Mouse (Mus musculus) hindbrain, embryonic 13.5 days (tissue): Measurements from ENCODE around the gene Ckm. TPM values are rescaled to one million over a fixed set of nuclear protein-coding genes. Genes with fewer than 3 reads are reported as not detected.

Experiments
- ATAC-seq: fragments of 200-750 bp; cut with Nextera tagmentation; 2 replicates; pipeline ENCODE4 v1.8.0; 2017; ENCODE audit warnings: moderate TSS enrichment; ENCODE audit not compliant: low FRiP score
- H3K27ac ChIP-seq: fragments of 300-500 bp; sonication (generic); 2 replicates; pipeline ENCODE4 v1.5.1; 2015; ENCODE audit warnings: inconsistent platforms, mild to moderate bottlenecking, moderate library complexity
- H3K27me3 ChIP-seq: fragments of 300-500 bp; sonication (generic); 2 replicates; pipeline ENCODE4 v1.6.1; 2015; ENCODE audit warnings: mild to moderate bottlenecking, inconsistent platforms
- H3K36me3 ChIP-seq: fragments of 300-500 bp; sonication (generic); 2 replicates; pipeline ENCODE4 v1.6.1; 2015; ENCODE audit warnings: mild to moderate bottlenecking, inconsistent platforms
- H3K4me1 ChIP-seq: fragments of 300-500 bp; sonication (generic); replicated peaks from 2 replicates; pipeline ENCODE4 v1.6.1; 2015; ENCODE audit warnings: inconsistent platforms
- H3K4me2 ChIP-seq: fragments of 300-500 bp; sonication (generic); 2 replicates; pipeline ENCODE4 v1.6.1; 2015; ENCODE audit warnings: inconsistent platforms, mild to moderate bottlenecking, moderate library complexity
- H3K4me3 ChIP-seq: fragments of 300-500 bp; sonication (generic); 2 replicates; pipeline ENCODE4 v1.5.1; 2015; ENCODE audit warnings: mild to moderate bottlenecking, inconsistent platforms
- H3K9ac ChIP-seq: fragments of 300-500 bp; sonication (generic); 2 replicates; pipeline ENCODE4 v1.6.1; 2015; ENCODE audit warnings: mild to moderate bottlenecking, inconsistent platforms
- H3K9me3 ChIP-seq: fragments of 300-500 bp; sonication (generic); 2 replicates; pipeline ENCODE4 v1.6.1; 2016; ENCODE audit warnings: inconsistent platforms
- WGBS: fragments of 180-500 bp; shearing (Covaris S2); methylation state at CpG from one replicate; pipeline ENCODE4 v1.1.7; 2015; 5-methylcytosine and 5-hydroxymethylcytosine counted together
- polyA plus RNA-seq: library from polyadenylated mRNA; unstranded; fragments of >200 nt; fragmentation: Nextera tagmentation; extraction: Ambion mirVana; gene quantifications from 2 replicates; pipeline ENCODE4 v1.2.1, GENCODE M21; 2015

Gene Ckm
- polyA plus RNA-seq, 1 experiment from 2014 or later, result 0.81 TPM

DNA sequence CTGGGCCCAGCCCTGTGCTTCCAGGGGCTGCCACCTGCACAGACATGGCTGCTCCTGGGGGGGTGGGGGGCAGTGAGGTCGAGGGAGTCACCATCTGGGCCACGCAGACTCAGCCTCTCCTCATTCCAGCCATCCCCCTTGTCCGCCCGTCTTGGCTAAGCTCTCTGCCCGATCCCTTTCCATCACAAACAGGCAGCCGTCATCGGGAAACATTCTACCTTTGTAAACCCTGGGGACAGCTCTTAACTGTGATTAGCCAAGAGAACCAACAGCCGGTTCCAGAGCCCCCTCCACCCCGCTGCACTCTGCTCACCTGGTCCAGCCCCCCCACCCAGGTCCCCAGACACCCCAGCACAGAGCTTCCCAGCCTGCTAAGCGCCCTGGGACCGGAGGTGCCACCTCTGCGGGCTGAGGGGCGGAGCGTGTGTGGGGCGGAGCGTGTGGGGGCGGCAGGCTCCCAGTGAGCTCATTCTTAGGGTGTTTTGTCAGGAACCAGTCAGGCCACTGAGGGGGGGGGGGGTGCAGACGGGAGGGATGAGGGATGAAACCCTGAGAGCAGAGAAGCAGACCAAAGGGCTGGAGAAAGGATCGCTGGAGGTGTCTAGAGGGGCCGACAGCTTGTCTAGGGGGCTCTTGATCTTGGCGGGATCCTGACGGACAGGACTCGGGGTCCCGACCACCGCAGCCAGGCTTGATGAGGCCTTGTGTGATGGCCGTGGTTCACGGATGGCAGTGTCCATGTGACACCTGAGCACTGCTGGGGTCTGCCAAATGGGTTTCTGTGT, 4.9 kb upstream of the Ckm start:
- WGBS, result 3% methylated on average over 27 of the region's 27 CpGs
- Histone ChIP-seq H3K27me3 (peaks cover 60% of the 10 kb centered on the region), H3K9me3 (peaks cover 5% of the 10 kb centered on the region; the same call in 1 of the 2 replicates), H3K4me3 (peak overlapping the region; percentile 19), H3K9ac (peak overlapping the region; percentile 58; the same call in 1 of the 2 replicates), H3K4me2 (peak overlapping the region; percentile 47), H3K4me1 (peaks cover 19% of the 10 kb centered on the region), H3K36me3 (peaks cover 13% of the 10 kb centered on the region), H3K27ac (no peak overlapping the region)
- 0 out of 2 replicates have a peak, but pooled peaks have one; percentile 8 for ATAC-seq

GRCm38 (mm10) chr7:19400946-19401345, 3.6 kb upstream of the Ckm start:
- H3K27me3 ChIP-seq, result peaks cover 71% of the 10 kb centered on the region
- H3K4me2 ChIP-seq, result no peak overlapping the region
- H3K9me3 ChIP-seq, result peaks cover 5% of the 10 kb centered on the region; the same call in 1 of the 2 replicates
- H3K4me3 ChIP-seq, result no peak overlapping the region
- 86% methylated on average over 4 of the region's 4 CpGs for WGBS
- peaks cover under 1% of the 10 kb centered on the region; the same call in 1 of the 2 replicates for H3K36me3 ChIP-seq
- no peak for ATAC-seq
- H3K9ac ChIP-seq, result no peak overlapping the region
- H3K27ac ChIP-seq, result no peak overlapping the region
- H3K4me1 ChIP-seq, result peaks cover 19% of the 10 kb centered on the region

- Histone ChIP-seq H3K9ac (no peak overlapping the region), H3K9me3 (peaks cover 5% of the 10 kb centered on the region; the same call in 1 of the 2 replicates), H3K4me3 (no peak overlapping the region), H3K27me3 (peaks cover 83% of the 10 kb centered on the region), H3K27ac (no peak overlapping the region), H3K4me2 (no peak overlapping the region), H3K36me3 (no peaks in the 10 kb centered on the region), H3K4me1 (peaks cover 19% of the 10 kb centered on the region)
- 68% methylated on average over 9 of the region's 9 CpGs for WGBS
- ATAC-seq, result no peak
Observed at GRCm38 (mm10) chr7:19402535-19403112, 2.0 kb upstream of the Ckm start.

- peak within 1 kb of the TSS; percentile 92 for H3K4me2 ChIP-seq
- WGBS, result under 1% methylated on average over 59 of the region's 62 CpGs
- H3K4me1 ChIP-seq, result peaks cover 19% of the 10 kb centered on the region
- H3K9ac ChIP-seq, result peak within 1 kb of the TSS; percentile 72
- H3K4me3 ChIP-seq, result peak within 1 kb of the TSS; percentile 52
- no peak within 1 kb of the TSS for H3K27ac ChIP-seq
- peaks cover 5% of the 10 kb centered on the region; the same call in 1 of the 2 replicates for H3K9me3 ChIP-seq
- peaks cover 82% of the 10 kb centered on the region for H3K27me3 ChIP-seq
- 0 out of 2 replicates have a peak, but pooled peaks have one; percentile 34 for ATAC-seq
- H3K36me3 ChIP-seq, result no peaks in the 10 kb centered on the region
Observed at GRCm38 (mm10) chr7:19403731-19404296, 762 bp upstream of the Ckm start, which contains the start of gene Klc3. Gene Klc3, minus strand, starts transcription at chr7:19404104.

- Histone ChIP-seq H3K9me3 (peaks cover 5% of the 10 kb centered on the region; the same call in 1 of the 2 replicates), H3K4me3 (no peak overlapping the region), H3K4me1 (peaks cover 11% of the 10 kb centered on the region), H3K36me3 (no peaks in the 10 kb centered on the region), H3K9ac (no peak overlapping the region), H3K4me2 (0 out of 2 replicates have a peak overlapping the region, but pooled peaks have one; percentile 21), H3K27ac (no peak overlapping the region), H3K27me3 (peaks cover 71% of the 10 kb centered on the region)
- WGBS, result 4% methylated on average over 19 of the region's 19 CpGs
- ATAC-seq, result peak; percentile 78
Observed at GRCm38 (mm10) chr7:19405417-19405816, 841 bp downstream of the Ckm start.

DNA sequence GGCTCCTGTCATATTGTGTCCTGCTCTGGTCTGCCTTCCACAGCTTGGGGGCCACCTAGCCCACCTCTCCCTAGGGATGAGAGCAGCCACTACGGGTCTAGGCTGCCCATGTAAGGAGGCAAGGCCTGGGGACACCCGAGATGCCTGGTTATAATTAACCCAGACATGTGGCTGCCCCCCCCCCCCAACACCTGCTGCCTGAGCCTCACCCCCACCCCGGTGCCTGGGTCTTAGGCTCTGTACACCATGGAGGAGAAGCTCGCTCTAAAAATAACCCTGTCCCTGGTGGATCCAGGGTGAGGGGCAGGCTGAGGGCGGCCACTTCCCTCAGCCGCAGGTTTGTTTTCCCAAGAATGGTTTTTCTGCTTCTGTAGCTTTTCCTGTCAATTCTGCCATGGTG, 5.2 kb downstream of the Ckm start:
- Histone ChIP-seq H3K27me3 (peaks cover 42% of the 10 kb centered on the region), H3K27ac (no peak overlapping the region), H3K4me3 (no peak overlapping the region), H3K36me3 (no peaks in the 10 kb centered on the region), H3K9ac (no peak overlapping the region), H3K9me3 (peaks cover 7% of the 10 kb centered on the region; the same call in 1 of the 2 replicates), H3K4me1 (no peaks in the 10 kb centered on the region), H3K4me2 (no peak overlapping the region)
- ATAC-seq, result no peak
- 59% methylated on average over 6 of the region's 6 CpGs for WGBS

GRCm38 (mm10) chr7:19410766-19411344, 6.3 kb downstream of the Ckm start:
- H3K27ac ChIP-seq, result no peak overlapping the region
- H3K4me2 ChIP-seq, result no peak overlapping the region
- H3K4me3 ChIP-seq, result no peak overlapping the region
- ATAC-seq, result no peak
- no peaks in the 10 kb centered on the region for H3K4me1 ChIP-seq
- H3K9ac ChIP-seq, result no peak overlapping the region
- H3K9me3 ChIP-seq, result peaks cover 7% of the 10 kb centered on the region; the same call in 1 of the 2 replicates
- no peaks in the 10 kb centered on the region for H3K36me3 ChIP-seq
- 81% methylated on average over 11 of the region's 11 CpGs for WGBS
- H3K27me3 ChIP-seq, result peaks cover 37% of the 10 kb centered on the region

DNA sequence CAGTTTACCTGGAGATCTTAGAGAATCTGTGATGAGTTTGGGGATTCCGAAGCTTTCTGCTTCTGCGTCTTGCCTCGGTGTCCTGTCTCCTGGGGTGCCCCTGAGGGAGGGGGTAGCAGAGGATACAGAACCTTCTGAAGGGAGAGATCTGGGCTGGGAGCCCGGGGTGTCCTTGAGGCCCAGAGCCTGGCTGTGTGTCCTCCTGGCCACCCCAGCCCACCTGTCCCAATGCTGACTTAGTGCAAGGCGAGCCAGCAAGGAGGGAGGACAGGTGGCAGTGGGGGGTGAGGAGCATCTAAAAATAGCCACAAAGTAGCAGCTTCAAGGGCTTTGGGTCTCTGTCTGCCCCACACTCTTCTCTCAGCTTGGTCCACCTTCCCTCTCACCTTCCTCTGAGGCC, 7.2 kb downstream of the Ckm start:
- no peak overlapping the region for H3K4me2 ChIP-seq
- no peak overlapping the region for H3K9ac ChIP-seq
- ATAC-seq, result no peak
- no peaks in the 10 kb centered on the region for H3K4me1 ChIP-seq
- H3K27me3 ChIP-seq, result peaks cover 33% of the 10 kb centered on the region
- H3K9me3 ChIP-seq, result peaks cover 7% of the 10 kb centered on the region; the same call in 1 of the 2 replicates
- H3K36me3 ChIP-seq, result no peaks in the 10 kb centered on the region
- no peak overlapping the region for H3K4me3 ChIP-seq
- no peak overlapping the region for H3K27ac ChIP-seq
- 89% methylated on average over 5 of the region's 5 CpGs for WGBS

DNA sequence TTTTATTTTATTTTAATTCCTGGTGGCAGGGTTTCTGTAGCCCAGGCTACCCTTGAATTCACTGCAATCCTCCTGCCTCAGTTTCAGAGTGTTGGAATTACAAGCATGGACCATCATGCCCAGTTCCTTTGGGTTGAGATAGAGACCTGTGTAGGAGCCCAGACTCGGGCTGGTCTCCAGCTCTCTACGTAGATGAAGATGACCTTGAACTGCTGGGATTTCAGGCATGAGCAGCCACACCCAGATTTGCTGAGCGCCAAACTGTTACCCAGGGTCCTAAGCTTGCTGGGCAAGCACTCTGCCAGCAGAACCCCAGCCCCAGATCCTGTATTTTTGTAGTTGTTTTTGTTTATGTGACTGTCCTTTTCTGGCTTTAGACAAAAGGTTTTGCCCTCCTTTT, 8.9 kb downstream of the Ckm start:
- 89% methylated on average over 3 of the region's 3 CpGs for WGBS
- Histone ChIP-seq H3K4me2 (no peak overlapping the region), H3K4me1 (no peaks in the 10 kb centered on the region), H3K9ac (no peak overlapping the region), H3K27ac (no peak overlapping the region), H3K27me3 (peaks cover 47% of the 10 kb centered on the region), H3K4me3 (no peak overlapping the region), H3K36me3 (no peaks in the 10 kb centered on the region), H3K9me3 (peaks cover 7% of the 10 kb centered on the region; the same call in 1 of the 2 replicates)
- ATAC-seq, result no peak

DNA sequence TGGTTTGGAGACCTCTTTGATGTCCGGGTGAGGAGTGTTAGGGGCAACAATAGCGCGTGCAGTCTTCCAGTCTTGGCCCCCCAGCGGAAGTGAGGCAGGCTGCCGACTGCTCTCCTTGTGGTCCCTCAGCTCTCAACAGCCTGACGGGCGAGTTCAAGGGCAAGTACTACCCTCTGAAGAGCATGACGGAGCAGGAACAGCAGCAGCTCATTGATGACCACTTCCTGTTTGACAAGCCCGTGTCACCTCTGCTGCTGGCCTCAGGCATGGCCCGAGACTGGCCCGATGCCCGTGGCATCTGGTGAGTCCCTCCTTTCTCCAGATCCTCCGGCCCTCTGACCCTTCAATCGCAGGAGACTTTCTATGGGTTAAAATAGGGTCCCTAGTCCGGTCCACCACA, 12.0 kb downstream of the Ckm start:
- H3K27me3 ChIP-seq, result peaks cover 64% of the 10 kb centered on the region
- no peak for ATAC-seq
- peaks cover 8% of the 10 kb centered on the region for H3K4me1 ChIP-seq

DNA sequence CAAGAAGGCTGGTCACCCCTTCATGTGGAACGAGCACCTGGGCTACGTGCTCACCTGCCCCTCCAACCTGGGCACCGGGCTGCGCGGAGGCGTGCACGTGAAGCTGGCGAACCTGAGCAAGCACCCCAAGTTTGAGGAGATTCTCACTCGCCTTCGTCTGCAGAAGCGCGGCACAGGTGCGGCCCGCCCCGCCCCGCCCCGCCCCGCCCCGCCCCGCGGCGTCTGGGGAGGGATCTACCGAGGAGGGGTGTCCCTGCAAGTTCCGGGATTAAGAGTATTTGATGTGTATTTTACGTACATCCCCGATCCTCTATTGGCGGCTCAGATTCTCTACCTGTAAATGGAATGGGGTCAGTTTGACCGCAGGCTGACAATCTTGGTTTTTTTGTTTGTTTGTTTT, 15.5 kb downstream of the Ckm start:
- ATAC-seq, result no peak
- no peak overlapping the region for H3K27ac ChIP-seq
- H3K36me3 ChIP-seq, result peaks cover 8% of the 10 kb centered on the region
- H3K27me3 ChIP-seq, result peaks cover 67% of the 10 kb centered on the region
- peak overlapping the region; percentile 8; the same call in 1 of the 2 replicates for H3K4me2 ChIP-seq
- H3K4me1 ChIP-seq, result peaks cover 8% of the 10 kb centered on the region
- no peak overlapping the region for H3K9ac ChIP-seq
- no peak overlapping the region for H3K4me3 ChIP-seq
- no peaks in the 10 kb centered on the region for H3K9me3 ChIP-seq
- 9% methylated on average over 28 of the region's 28 CpGs for WGBS

More for the DNA sequence above, 12.0 kb downstream of the Ckm start:
- Histone ChIP-seq H3K4me3 (no peak overlapping the region), H3K4me2 (no peak overlapping the region), H3K9ac (no peak overlapping the region), H3K9me3 (peaks cover 7% of the 10 kb centered on the region; the same call in 1 of the 2 replicates), H3K27ac (no peak overlapping the region), H3K36me3 (no peaks in the 10 kb centered on the region)
- 86% methylated on average over 15 of the region's 15 CpGs for WGBS
